ENCODE assay signal across 8 mouse cellular contexts in genomic region chr11:120492878-120493203, GRCm38 (mm10). TPM values are rescaled to one million over a fixed set of nuclear protein-coding genes. Genes with fewer than 3 reads are reported as not detected.
DNase-seq lines count a peak whose midpoint lies in the region; ATAC-seq and TF ChIP-seq lines count a peak whose summit lies in the region.

No protein-coding gene starts in this region.

- 32% methylated on average over 3 of the region's 3 CpGs for WGBS in hindbrain, embryonic 10.5 days
- 31% methylated on average over 3 of the region's 3 CpGs for WGBS in liver, postnatal 0 days (ENCODE audit: insufficient replicate concordance)

- peak; percentile 90 for DNase-seq in heart, adult 11 months
- DNase-seq in heart, adult 18-20 months = no peak
- DNase-seq in hindbrain, embryonic 10.5 days (ENCODE audit: low spot score) = no peak
- no peak for DNase-seq in liver, postnatal 0 days
- DNase-seq in layer of hippocampus, postnatal 25 days (ENCODE audit: extremely low spot score in 1 of 2, low spot score in 1 of 2) = no peak
- DNase-seq in layer of hippocampus, postnatal 14 days (ENCODE audit: low spot score in 2 of 2) = no peak
- no peak for DNase-seq in right cerebral cortex, postnatal 25 days

- no peak for ATAC-seq in liver, postnatal 0 days

- no peaks in the 10 kb centered on the region for H3K27me3 ChIP-seq in E14TG2a.4 (ENCODE audit: insufficient read depth, low read length)
- no peaks in the 10 kb centered on the region for H3K27me3 ChIP-seq in hindbrain, embryonic 10.5 days (ENCODE audit: insufficient read depth, poor library complexity, severe bottlenecking)
- H3K27me3 ChIP-seq in liver, postnatal 0 days (ENCODE audit: insufficient read depth, low read length) = no peaks in the 10 kb centered on the region

- H3K27ac ChIP-seq in hindbrain, embryonic 10.5 days = peak overlapping the region; percentile 94
- H3K27ac ChIP-seq in liver, postnatal 0 days (ENCODE audit: low read depth) = peak overlapping the region; percentile 88

- H3K4me2 ChIP-seq in liver, postnatal 0 days (ENCODE audit: low read depth, low read length) = peak overlapping the region; percentile 91

- no peaks in the 10 kb centered on the region for H3K9me3 ChIP-seq in E14TG2a.4 (ENCODE audit: low read length)
- H3K9me3 ChIP-seq in hindbrain, embryonic 10.5 days = no peaks in the 10 kb centered on the region
- no peaks in the 10 kb centered on the region for H3K9me3 ChIP-seq in liver, postnatal 0 days (ENCODE audit: low read length)

- no peak for TF ChIP-seq CTCF in E14TG2a.4 (conservative IDR thresholded peaks at IDR 0.05; ENCODE audit: low read length)
- TF ChIP-seq CTCF in liver, postnatal 0 days (IDR thresholded peaks at IDR 0.05; ENCODE audit: low read depth) = no peak

- peak overlapping the region; percentile 96 for H3K4me3 ChIP-seq in E14TG2a.4 (replicated peaks; ENCODE audit: low read length)
- peak overlapping the region; percentile 96 for H3K4me3 ChIP-seq in hindbrain, embryonic 10.5 days
- H3K4me3 ChIP-seq in liver, postnatal 0 days (ENCODE audit: low read depth, low read length) = peak overlapping the region; percentile 71

- peaks cover 74% of the 10 kb centered on the region for H3K36me3 ChIP-seq in E14TG2a.4 (ENCODE audit: insufficient read depth, low read length)
- H3K36me3 ChIP-seq in hindbrain, embryonic 10.5 days = peaks cover 65% of the 10 kb centered on the region
- peaks cover 26% of the 10 kb centered on the region for H3K36me3 ChIP-seq in liver, postnatal 0 days (replicated peaks; ENCODE audit: insufficient read depth, low read length)

- peaks cover 67% of the 10 kb centered on the region for H3K4me1 ChIP-seq in E14TG2a.4 (replicated peaks; ENCODE audit: low read depth, low read length)
- H3K4me1 ChIP-seq in hindbrain, embryonic 10.5 days (replicated peaks) = peaks cover 49% of the 10 kb centered on the region
- H3K4me1 ChIP-seq in liver, postnatal 0 days (ENCODE audit: insufficient read depth) = peaks cover 33% of the 10 kb centered on the region

- TF ChIP-seq EP300 in liver, postnatal 0 days (IDR thresholded peaks at IDR 0.05; ENCODE audit: low read depth) = no peak

- peak overlapping the region; percentile 83 for H3K9ac ChIP-seq in liver, postnatal 0 days (replicated peaks)

RNA-seq across cellular contexts. Expression of gene Slc25a10, which starts 1.2 kb away (rescaled TPM):
- total RNA-seq in heart, adult 18-20 months (2021) = 10 to 100 TPM; 15.4 to 15.9 TPM
- polyA plus RNA-seq in hindbrain, embryonic 10.5 days (2016; fragmentation: Nextera tagmentation; extraction: Ambion mirVana) = 50.6 and 53.3 TPM in 2 replicates
- 96.7 and 99.7 TPM in 2 replicates for polyA plus RNA-seq in liver, postnatal 0 days (2015; fragmentation: Nextera tagmentation; extraction: Ambion mirVana)
- total RNA-seq in layer of hippocampus, postnatal 25 days (2021) = 10 to 100 TPM; 18.1 to 22.4 TPM
- total RNA-seq in layer of hippocampus, postnatal 14 days (2021) = 10 to 100 TPM; 25.6 to 27.2 TPM

RNA-seq across cellular contexts. Expression of gene Mrpl12, which starts 8.4 kb away (rescaled TPM):
- 100 to 1,000 TPM; 245 to 267 TPM for total RNA-seq in heart, adult 18-20 months (2021)
- 171 and 186 TPM in 2 replicates for polyA plus RNA-seq in hindbrain, embryonic 10.5 days (2016; fragmentation: Nextera tagmentation; extraction: Ambion mirVana)
- 133 and 139 TPM in 2 replicates for polyA plus RNA-seq in liver, postnatal 0 days (2015; fragmentation: Nextera tagmentation; extraction: Ambion mirVana)
- 10 to 100 TPM; 60.9 to 72.0 TPM for total RNA-seq in layer of hippocampus, postnatal 25 days (2021)
- 10 to 100 TPM; 71.3 to 73.5 TPM for total RNA-seq in layer of hippocampus, postnatal 14 days (2021)

RNA-seq across cellular contexts. Expression of gene Arl16, which starts 25.4 kb away (rescaled TPM):
- 10 to 100 TPM; 10.1 to 12.0 TPM for total RNA-seq in heart, adult 18-20 months (2021)
- polyA plus RNA-seq in hindbrain, embryonic 10.5 days (2016; fragmentation: Nextera tagmentation; extraction: Ambion mirVana) = 59.6 and 62.3 TPM in 2 replicates
- polyA plus RNA-seq in liver, postnatal 0 days (2015; fragmentation: Nextera tagmentation; extraction: Ambion mirVana) = 11.9 and 13.5 TPM in 2 replicates
- total RNA-seq in layer of hippocampus, postnatal 25 days (2021) = 10 to 100 TPM; 50.8 to 53.8 TPM
- 10 to 100 TPM; 56.7 to 61.6 TPM for total RNA-seq in layer of hippocampus, postnatal 14 days (2021)

RNA-seq across cellular contexts. Expression of gene Ccdc137, which starts 34.9 kb away (rescaled TPM):
- total RNA-seq in heart, adult 18-20 months (2021) = 1 to 10 TPM; 6.0 to 7.3 TPM
- 34.4 and 37.3 TPM in 2 replicates for polyA plus RNA-seq in hindbrain, embryonic 10.5 days (2016; fragmentation: Nextera tagmentation; extraction: Ambion mirVana)
- polyA plus RNA-seq in liver, postnatal 0 days (2015; fragmentation: Nextera tagmentation; extraction: Ambion mirVana) = 9.0 and 11.7 TPM in 2 replicates
- 10 to 100 TPM; 23.6 to 26.8 TPM for total RNA-seq in layer of hippocampus, postnatal 25 days (2021)
- total RNA-seq in layer of hippocampus, postnatal 14 days (2021) = 10 to 100 TPM; 22.5 to 22.7 TPM

RNA-seq across cellular contexts. Expression of gene Oxld1, which starts 35.0 kb away (rescaled TPM):
- 10 to 100 TPM; 58.1 to 70.3 TPM for total RNA-seq in heart, adult 18-20 months (2021)
- 12.5 and 13.2 TPM in 2 replicates for polyA plus RNA-seq in hindbrain, embryonic 10.5 days (2016; fragmentation: Nextera tagmentation; extraction: Ambion mirVana)
- polyA plus RNA-seq in liver, postnatal 0 days (2015; fragmentation: Nextera tagmentation; extraction: Ambion mirVana) = 18.9 and 19.0 TPM in 2 replicates
- 10 to 100 TPM; 15.5 to 16.2 TPM for total RNA-seq in layer of hippocampus, postnatal 25 days (2021)
- total RNA-seq in layer of hippocampus, postnatal 14 days (2021) = 10 to 100 TPM; 14.5 to 15.9 TPM
